Mouse (Mus musculus): Measurements from ENCODE around the gene Sin3b. TPM values are rescaled to one million over a fixed set of nuclear protein-coding genes. Genes with fewer than 3 reads are reported as not detected.

The Sin3b gene
- polyA plus RNA-seq, 1 experiment from 2014 or later = 208 TPM

- no peak overlapping the region for H3K27ac ChIP-seq (ENCODE audit: low read length)
- H3K9me3 ChIP-seq (ENCODE audit: control insufficient read depth, low read length) = no peaks in the 10 kb centered on the region
- no peak overlapping the region for H3K4me3 ChIP-seq (replicated peaks; ENCODE audit: low read length)
- H3K9ac ChIP-seq (replicated peaks; ENCODE audit: low read depth, low read length) = no peak overlapping the region
- no peak for ATAC-seq
- no peaks in the 10 kb centered on the region for H3K27me3 ChIP-seq (replicated peaks; ENCODE audit: control insufficient read depth, insufficient read depth, low read length)
- WGBS = 94% methylated on average over 6 of the region's 6 CpGs
- peaks cover 75% of the 10 kb centered on the region for H3K36me3 ChIP-seq (ENCODE audit: control insufficient read depth, insufficient read depth)
- H3K4me1 ChIP-seq (replicated peaks; ENCODE audit: control insufficient read depth, insufficient read depth, low read length) = no peaks in the 10 kb centered on the region
- H3K4me2 ChIP-seq (ENCODE audit: low read length) = no peak overlapping the region
Measured at GRCm38 (mm10) chr8:72750266-72750665, 27.2 kb downstream of the Sin3b start.

GRCm38 (mm10) chr8:72751126-72751525, 28.0 kb downstream of the Sin3b start:
- Histone ChIP-seq H3K4me3 (replicated peaks; ENCODE audit: low read length) (no peak overlapping the region), H3K4me2 (ENCODE audit: low read length) (no peak overlapping the region), H3K27ac (ENCODE audit: low read length) (no peak overlapping the region), H3K9ac (replicated peaks; ENCODE audit: low read depth, low read length) (no peak overlapping the region), H3K36me3 (ENCODE audit: control insufficient read depth, insufficient read depth) (peaks cover 76% of the 10 kb centered on the region), H3K9me3 (ENCODE audit: control insufficient read depth, low read length) (no peaks in the 10 kb centered on the region), H3K27me3 (replicated peaks; ENCODE audit: control insufficient read depth, insufficient read depth, low read length) (no peaks in the 10 kb centered on the region), H3K4me1 (replicated peaks; ENCODE audit: control insufficient read depth, insufficient read depth, low read length) (no peaks in the 10 kb centered on the region)
- WGBS = 85% methylated on average over 3 of the region's 3 CpGs
- ATAC-seq = no peak

- H3K9ac ChIP-seq (replicated peaks; ENCODE audit: low read depth, low read length) = no peak overlapping the region
- no peaks in the 10 kb centered on the region for H3K9me3 ChIP-seq (ENCODE audit: control insufficient read depth, low read length)
- no peak overlapping the region for H3K4me3 ChIP-seq (replicated peaks; ENCODE audit: low read length)
- peaks cover 75% of the 10 kb centered on the region for H3K36me3 ChIP-seq (ENCODE audit: control insufficient read depth, insufficient read depth)
- H3K27ac ChIP-seq (ENCODE audit: low read length) = no peak overlapping the region
- H3K4me1 ChIP-seq (replicated peaks; ENCODE audit: control insufficient read depth, insufficient read depth, low read length) = no peaks in the 10 kb centered on the region
- H3K4me2 ChIP-seq (ENCODE audit: low read length) = no peak overlapping the region
- 89% methylated on average over 3 of the region's 3 CpGs for WGBS
- ATAC-seq = no peak
- H3K27me3 ChIP-seq (replicated peaks; ENCODE audit: control insufficient read depth, insufficient read depth, low read length) = no peaks in the 10 kb centered on the region
Measured at GRCm38 (mm10) chr8:72752289-72752688, 29.2 kb downstream of the Sin3b start.

- H3K4me1 ChIP-seq (replicated peaks; ENCODE audit: control insufficient read depth, insufficient read depth, low read length) = no peaks in the 10 kb centered on the region
- no peaks in the 10 kb centered on the region for H3K27me3 ChIP-seq (replicated peaks; ENCODE audit: control insufficient read depth, insufficient read depth, low read length)
- no peak overlapping the region for H3K4me2 ChIP-seq (ENCODE audit: low read length)
- no peaks in the 10 kb centered on the region for H3K9me3 ChIP-seq (ENCODE audit: control insufficient read depth, low read length)
- H3K4me3 ChIP-seq (replicated peaks; ENCODE audit: low read length) = no peak overlapping the region
- H3K36me3 ChIP-seq (ENCODE audit: control insufficient read depth, insufficient read depth) = peaks cover 72% of the 10 kb centered on the region
- ATAC-seq = no peak
- H3K9ac ChIP-seq (replicated peaks; ENCODE audit: low read depth, low read length) = no peak overlapping the region
- H3K27ac ChIP-seq (ENCODE audit: low read length) = no peak overlapping the region
- WGBS = 96% methylated on average over 9 of the region's 9 CpGs
Measured at GRCm38 (mm10) chr8:72753165-72753564, 30.1 kb downstream of the Sin3b start.

- no peaks in the 10 kb centered on the region for H3K27me3 ChIP-seq (replicated peaks; ENCODE audit: control insufficient read depth, insufficient read depth, low read length)
- WGBS = 98% methylated on average over 2 of the region's 2 CpGs
Measured at GRCm38 (mm10) chr8:72753781-72754180, 30.7 kb downstream of the Sin3b start.

GRCm38 (mm10) chr8:72756031-72756430, 32.9 kb downstream of the Sin3b start:
- Histone ChIP-seq H3K27ac (ENCODE audit: low read length) (no peak overlapping the region), H3K4me3 (replicated peaks; ENCODE audit: low read length) (no peak overlapping the region), H3K4me1 (replicated peaks; ENCODE audit: control insufficient read depth, insufficient read depth, low read length) (no peaks in the 10 kb centered on the region), H3K4me2 (ENCODE audit: low read length) (no peak overlapping the region), H3K9ac (replicated peaks; ENCODE audit: low read depth, low read length) (no peak overlapping the region), H3K9me3 (ENCODE audit: control insufficient read depth, low read length) (no peaks in the 10 kb centered on the region), H3K27me3 (replicated peaks; ENCODE audit: control insufficient read depth, insufficient read depth, low read length) (no peaks in the 10 kb centered on the region), H3K36me3 (ENCODE audit: control insufficient read depth, insufficient read depth) (peaks cover 55% of the 10 kb centered on the region)
- WGBS = 97% methylated on average over 2 of the region's 2 CpGs
- no peak for ATAC-seq

More at GRCm38 (mm10) chr8:72753781-72754180, 30.7 kb downstream of the Sin3b start:
- Histone ChIP-seq H3K9me3 (ENCODE audit: control insufficient read depth, low read length) (no peaks in the 10 kb centered on the region), H3K4me1 (replicated peaks; ENCODE audit: control insufficient read depth, insufficient read depth, low read length) (no peaks in the 10 kb centered on the region), H3K9ac (replicated peaks; ENCODE audit: low read depth, low read length) (no peak overlapping the region), H3K4me2 (ENCODE audit: low read length) (no peak overlapping the region), H3K27ac (ENCODE audit: low read length) (no peak overlapping the region), H3K36me3 (ENCODE audit: control insufficient read depth, insufficient read depth) (peaks cover 75% of the 10 kb centered on the region), H3K4me3 (replicated peaks; ENCODE audit: low read length) (no peak overlapping the region)
- ATAC-seq = no peak

- Histone ChIP-seq H3K9ac (replicated peaks; ENCODE audit: low read depth, low read length) (no peak overlapping the region), H3K27ac (ENCODE audit: low read length) (no peak overlapping the region), H3K36me3 (ENCODE audit: control insufficient read depth, insufficient read depth) (peaks cover 49% of the 10 kb centered on the region), H3K27me3 (replicated peaks; ENCODE audit: control insufficient read depth, insufficient read depth, low read length) (no peaks in the 10 kb centered on the region), H3K4me2 (ENCODE audit: low read length) (no peak overlapping the region), H3K4me1 (replicated peaks; ENCODE audit: control insufficient read depth, insufficient read depth, low read length) (no peaks in the 10 kb centered on the region), H3K9me3 (ENCODE audit: control insufficient read depth, low read length) (no peaks in the 10 kb centered on the region), H3K4me3 (replicated peaks; ENCODE audit: low read length) (no peak overlapping the region)
- WGBS = 96% methylated on average over 35 of the region's 35 CpGs
- no peak for ATAC-seq
Measured at GRCm38 (mm10) chr8:72756771-72757390, 33.8 kb downstream of the Sin3b start.

GRCm38 (mm10) chr8:72757426-72758195, 34.5 kb downstream of the Sin3b start:
- Histone ChIP-seq H3K4me1 (replicated peaks; ENCODE audit: control insufficient read depth, insufficient read depth, low read length) (no peaks in the 10 kb centered on the region), H3K9me3 (ENCODE audit: control insufficient read depth, low read length) (no peaks in the 10 kb centered on the region), H3K9ac (replicated peaks; ENCODE audit: low read depth, low read length) (no peak overlapping the region), H3K36me3 (ENCODE audit: control insufficient read depth, insufficient read depth) (peaks cover 44% of the 10 kb centered on the region), H3K27me3 (replicated peaks; ENCODE audit: control insufficient read depth, insufficient read depth, low read length) (no peaks in the 10 kb centered on the region), H3K4me3 (replicated peaks; ENCODE audit: low read length) (no peak overlapping the region), H3K4me2 (ENCODE audit: low read length) (no peak overlapping the region), H3K27ac (ENCODE audit: low read length) (no peak overlapping the region)
- no peak for ATAC-seq
- WGBS = 94% methylated on average over 15 of the region's 15 CpGs

- Histone ChIP-seq H3K27me3 (replicated peaks; ENCODE audit: control insufficient read depth, insufficient read depth, low read length) (no peaks in the 10 kb centered on the region), H3K27ac (ENCODE audit: low read length) (no peak overlapping the region), H3K4me3 (replicated peaks; ENCODE audit: low read length) (no peak overlapping the region), H3K36me3 (ENCODE audit: control insufficient read depth, insufficient read depth) (peaks cover 37% of the 10 kb centered on the region), H3K9me3 (ENCODE audit: control insufficient read depth, low read length) (no peaks in the 10 kb centered on the region), H3K4me2 (ENCODE audit: low read length) (no peak overlapping the region), H3K9ac (replicated peaks; ENCODE audit: low read depth, low read length) (no peak overlapping the region), H3K4me1 (replicated peaks; ENCODE audit: control insufficient read depth, insufficient read depth, low read length) (no peaks in the 10 kb centered on the region)
- no peak for ATAC-seq
Measured at GRCm38 (mm10) chr8:72758310-72758709, 35.2 kb downstream of the Sin3b start.
